Comparison of ENCODE assay signal across 8 mouse cellular contexts in the genomic region with DNA sequence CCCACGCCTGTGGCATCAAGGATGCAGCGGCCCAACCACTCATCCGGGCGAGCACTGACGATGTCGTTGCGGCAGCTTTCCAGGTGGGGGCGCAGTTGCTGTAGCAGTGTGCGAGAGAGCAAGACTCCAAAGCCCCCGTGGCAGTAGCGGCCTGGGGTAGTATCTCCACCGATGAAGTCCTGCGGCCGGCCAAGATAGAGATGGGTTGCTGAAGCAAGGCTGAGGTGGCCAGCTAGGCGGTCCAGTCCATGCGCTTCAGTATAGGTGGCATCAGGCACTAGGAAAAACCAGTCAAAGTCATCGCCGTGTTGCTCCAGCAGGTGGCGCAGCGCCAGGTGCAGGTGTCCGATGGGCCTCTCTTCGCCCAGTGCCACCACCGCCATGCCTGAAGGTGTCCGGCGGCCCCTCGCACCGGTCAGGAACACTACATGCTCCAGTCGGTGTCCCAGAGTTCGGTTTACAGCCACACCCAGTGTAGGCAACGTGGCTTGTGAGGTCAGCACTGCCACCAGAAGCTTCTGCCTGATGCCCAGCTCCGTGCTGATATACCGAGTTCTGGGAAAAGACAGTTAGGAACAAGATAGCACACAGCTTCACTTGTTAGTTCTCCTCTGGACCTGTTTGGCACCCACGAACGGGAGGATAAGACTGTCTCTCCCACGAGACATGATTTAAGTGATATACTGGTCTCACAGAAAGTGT. TPM values are rescaled to one million over a fixed set of nuclear protein-coding genes. Genes with fewer than 3 reads are reported as not detected.
DNase-seq lines count a peak whose midpoint lies in the region; ATAC-seq and TF ChIP-seq lines count a peak whose summit lies in the region.

No protein-coding gene starts in this region.

- H3K36me3 ChIP-seq in CH12.LX (replicated peaks in 1 of 2; ENCODE audit: control insufficient read depth in 1 of 2, insufficient read depth in 1 of 2, low read length in 1 of 2): peaks cover 27 to 48% of the 10 kb centered on the region in 2 experiments
- H3K36me3 ChIP-seq in lung, embryonic 14.5 days (ENCODE audit: insufficient read depth): peaks cover 37% of the 10 kb centered on the region

- 17% methylated on average over 35 of the region's 35 CpGs for WGBS in large intestine, adult 2 months
- 15% methylated on average over 35 of the region's 35 CpGs for WGBS in lung, embryonic 14.5 days
- WGBS in olfactory bulb, adult 2 months: 6% methylated on average over 35 of the region's 35 CpGs

- H3K9ac ChIP-seq in CH12.LX (ENCODE audit: insufficient read depth, low read depth): no peak overlapping the region; the same call in 1 of the 2 replicates
- no peak overlapping the region for H3K9ac ChIP-seq in lung, embryonic 14.5 days

- peaks cover 5% of the 10 kb centered on the region; the same call in 1 of the 2 replicates for H3K79me2 ChIP-seq in CH12.LX (replicated peaks; ENCODE audit: control insufficient read depth, extremely low read depth, insufficient read depth, poor library complexity, severe bottlenecking)

- peak; percentile 77 for DNase-seq in CH12.LX (ENCODE audit: extremely low read depth)
- peak; percentile 84 for DNase-seq in brain, embryonic 14.5 days (ENCODE audit: low read depth)
- DNase-seq in fibroblast of lung, adult 2 months (ENCODE audit: low read depth): peak; percentile 37
- DNase-seq in heart, postnatal 10 days: peak; percentile 88 to 91
- peak; percentile 43 for DNase-seq in large intestine, adult 2 months (ENCODE audit: low read depth, low spot score)
- peak; percentile 85 for DNase-seq in lung, embryonic 14.5 days
- DNase-seq in thymus, adult 18-20 months: peak; percentile 50 to 62

- peaks cover 5% of the 10 kb centered on the region for H3K27me3 ChIP-seq in CH12.LX (replicated peaks)
- peaks cover 27% of the 10 kb centered on the region for H3K27me3 ChIP-seq in lung, embryonic 14.5 days (ENCODE audit: insufficient read depth, low read length)

- peak; percentile 55 to 90 for TF ChIP-seq CTCF in CH12.LX (conservative IDR thresholded peaks at IDR 0.05 in 1 of 2, IDR thresholded peaks at IDR 0.05 in 1 of 2; ENCODE audit: low read depth in 2 of 2, low read length in 2 of 2)
- TF ChIP-seq CTCF in brain, embryonic 14.5 days (IDR thresholded peaks at IDR 0.05; ENCODE audit: borderline replicate concordance, extremely low read depth, insufficient read depth, insufficient read length): peak; percentile 67
- peak; percentile 87 for TF ChIP-seq CTCF in lung, embryonic 14.5 days (IDR thresholded peaks at IDR 0.05; ENCODE audit: low read depth)
- TF ChIP-seq CTCF in olfactory bulb, adult 2 months (IDR thresholded peaks at IDR 0.05; ENCODE audit: insufficient read depth, low read depth, low read length): peak; percentile 99

- no peaks in the 10 kb centered on the region for H3K9me3 ChIP-seq in CH12.LX (replicated peaks; ENCODE audit: low read length)
- H3K9me3 ChIP-seq in lung, embryonic 14.5 days (ENCODE audit: low read depth, low read length): no peaks in the 10 kb centered on the region

- dilution Hi-C loops in CH12.LX (cut with MboI; ENCODE audit: extremely low pct_ligation_motif_present, extremely low pct_unique_long_range_greater_than_20kb, low sequenced_read_pairs): no loop called here

- H3K4me3 ChIP-seq in CH12.LX (replicated peaks in 1 of 3; ENCODE audit: low read depth in 2 of 3, low read length in 2 of 3, poor library complexity in 1 of 3): peak overlapping the region; percentile 67 to 81 (median 78)
- H3K4me3 ChIP-seq in lung, embryonic 14.5 days (ENCODE audit: low read depth, low read length): peak overlapping the region; percentile 72
- peak overlapping the region; percentile 42 for H3K4me3 ChIP-seq in olfactory bulb, adult 2 months (ENCODE audit: insufficient read depth, low read depth, low read length)

- peaks cover 7 to 24% of the 10 kb centered on the region in 2 experiments for H3K4me1 ChIP-seq in CH12.LX (ENCODE audit: control insufficient read depth in 1 of 2, insufficient read depth in 2 of 2)
- H3K4me1 ChIP-seq in lung, embryonic 14.5 days (ENCODE audit: insufficient read depth): 0 out of 2 replicates have a peak, but pooled peaks cover 12% of the 10 kb centered on the region
- peaks cover 29% of the 10 kb centered on the region for H3K4me1 ChIP-seq in olfactory bulb, adult 2 months (ENCODE audit: control insufficient read depth, insufficient read depth, low read length)

- in situ Hi-C loops in CH12.LX (cut with MboI; ENCODE audit: low pct_ligation_motif_present, low pct_unique_long_range_greater_than_20kb, low sequenced_read_pairs): no loop called here

- no peak for TF ChIP-seq POLR2A in CH12.LX (IDR thresholded peaks at IDR 0.05; ENCODE audit: low read depth, low read length)
- no peak for TF ChIP-seq POLR2A in brain, embryonic 14.5 days (IDR thresholded peaks at IDR 0.05; ENCODE audit: borderline replicate concordance, extremely low read depth, insufficient read depth, insufficient read length, poor library complexity, severe bottlenecking)
- no peak for TF ChIP-seq POLR2A in olfactory bulb, adult 2 months (IDR thresholded peaks at IDR 0.05; ENCODE audit: insufficient read depth, low read depth, low read length)

- TF ChIP-seq RAD21 in CH12.LX (IDR thresholded peaks at IDR 0.05; ENCODE audit: low read depth, low read length): peak; percentile 36

- TF ChIP-seq EP300 in CH12.LX (IDR thresholded peaks at IDR 0.05; ENCODE audit: low read length): no peak

- intact Hi-C loops in heart, postnatal 10 days (cut with DNase I): loop anchor here (1.0 kb wide), 1 partner anchor 120 kb away; no protein-coding TSS in a partner anchor

- no peak overlapping the region for H3K27ac ChIP-seq in CH12.LX (ENCODE audit: insufficient read depth, low read depth)
- no peak overlapping the region for H3K27ac ChIP-seq in lung, embryonic 14.5 days (ENCODE audit: low read depth)
- no peak overlapping the region for H3K27ac ChIP-seq in olfactory bulb, adult 2 months (ENCODE audit: insufficient read depth, low read depth, low read length)

- peak overlapping the region; percentile 94 for H3K4me2 ChIP-seq in CH12.LX (ENCODE audit: insufficient read depth, low read depth, poor library complexity, severe bottlenecking)
- peak overlapping the region; percentile 79 for H3K4me2 ChIP-seq in lung, embryonic 14.5 days

- ATAC-seq in lung, embryonic 14.5 days (ENCODE audit: insufficient read depth): no peak

TF ChIP-seq in CH12.LX, 34 proteins besides CTCF, POLR2A, EP300 and RAD21 (continues in another document):
- TF ChIP-seq ZKSCAN1 (IDR thresholded peaks at IDR 0.05; ENCODE audit: borderline replicate concordance, low read depth, low read length) (no peak), SIN3A (IDR thresholded peaks at IDR 0.05; ENCODE audit: low read length) (peak; percentile 78; the same call in 1 of the 2 replicates), ELF1 (IDR thresholded peaks at IDR 0.05; ENCODE audit: low read depth, low read length) (no peak; the same call in none of the 2 replicates), PAX5 (IDR thresholded peaks at IDR 0.05; ENCODE audit: low read length) (no peak)

RNA-seq across cellular contexts. Expression of gene Chpf, which starts 1.7 kb away (rescaled TPM):
- 30.4 and 32.6 TPM in 2 replicates for total RNA-seq in CH12.LX (2012; rRNA removed)
- total RNA-seq in CH12.LX (2014; rRNA removed): 14.6 and 14.8 TPM in 2 replicates
- 17.5 and 20.6 TPM in 2 replicates for polyA plus RNA-seq in CH12.LX (2012; ENCODE audit: insufficient read length, low read depth)
- polyA plus RNA-seq in brain, embryonic 14.5 days (2012; rRNA removed): 71.7 and 78.3 TPM in 2 replicates
- 10 to 100 TPM; 38.6 to 39.5 TPM for total RNA-seq in heart, postnatal 10 days (2021)
- polyA plus RNA-seq in large intestine, adult 2 months (2012; rRNA removed): 22.0 and 25.1 TPM in 2 replicates
- 32.8 and 35.1 TPM in 2 replicates for polyA plus RNA-seq in lung, embryonic 14.5 days (2014; fragmentation: Nextera tagmentation; extraction: Ambion mirVana)
- not detected in 2 replicates for polyA plus RNA-seq in olfactory bulb, adult 2 months (2012; ENCODE audit: insufficient read depth, insufficient read length, low replicate concordance, missing spikeins)

RNA-seq across cellular contexts. Expression of gene Tmem198, which starts 1.9 kb away (rescaled TPM):
- total RNA-seq in CH12.LX (2012; rRNA removed): 1.1 and 1.4 TPM in 2 replicates
- 0.51 and 0.81 TPM in 2 replicates for total RNA-seq in CH12.LX (2014; rRNA removed)
- polyA plus RNA-seq in CH12.LX (2012; ENCODE audit: insufficient read length, low read depth): 0.80 and 0.90 TPM in 2 replicates
- 46.9 and 57.2 TPM in 2 replicates for polyA plus RNA-seq in brain, embryonic 14.5 days (2012; rRNA removed)
- under 1 TPM; 0.38 to 0.52 TPM for total RNA-seq in heart, postnatal 10 days (2021)
- 1.9 and 2.0 TPM in 2 replicates for polyA plus RNA-seq in large intestine, adult 2 months (2012; rRNA removed)
- polyA plus RNA-seq in lung, embryonic 14.5 days (2014; fragmentation: Nextera tagmentation; extraction: Ambion mirVana): 0.26 and 0.72 TPM in 2 replicates
- not detected in 2 replicates for polyA plus RNA-seq in olfactory bulb, adult 2 months (2012; ENCODE audit: insufficient read depth, insufficient read length, low replicate concordance, missing spikeins)

RNA-seq across cellular contexts. Expression of gene Asic4, which starts 27.2 kb away (rescaled TPM):
- total RNA-seq in CH12.LX (2012; rRNA removed): not detected in 2 replicates
- total RNA-seq in CH12.LX (2014; rRNA removed): not detected in 2 replicates
- polyA plus RNA-seq in CH12.LX (2012; ENCODE audit: insufficient read length, low read depth): not detected in 2 replicates
- 23.3 and 41.3 TPM in 2 replicates for polyA plus RNA-seq in brain, embryonic 14.5 days (2012; rRNA removed)
- total RNA-seq in heart, postnatal 10 days (2021): not detected
- 0.17 TPM in 1 of 2 replicates, not detected in the other for polyA plus RNA-seq in large intestine, adult 2 months (2012; rRNA removed)
- 0.12 and 0.18 TPM in 2 replicates for polyA plus RNA-seq in lung, embryonic 14.5 days (2014; fragmentation: Nextera tagmentation; extraction: Ambion mirVana)
- not detected in 2 replicates for polyA plus RNA-seq in olfactory bulb, adult 2 months (2012; ENCODE audit: insufficient read depth, insufficient read length, low replicate concordance, missing spikeins)

RNA-seq across cellular contexts. Expression of gene Obsl1, which starts 28.8 kb away (rescaled TPM):
- total RNA-seq in CH12.LX (2012; rRNA removed) (0.29 and 0.47 TPM in 2 replicates), CH12.LX (2014; rRNA removed) (not detected in 2 replicates)
- 0.84 and 1.2 TPM in 2 replicates for polyA plus RNA-seq in CH12.LX (2012; ENCODE audit: insufficient read length, low read depth)
- 54.3 and 57.6 TPM in 2 replicates for polyA plus RNA-seq in brain, embryonic 14.5 days (2012; rRNA removed)
- total RNA-seq in heart, postnatal 10 days (2021): 100 to 1,000 TPM; 171 to 173 TPM
- 3.3 and 4.1 TPM in 2 replicates for polyA plus RNA-seq in large intestine, adult 2 months (2012; rRNA removed)
- 83.9 and 93.3 TPM in 2 replicates for polyA plus RNA-seq in lung, embryonic 14.5 days (2014; fragmentation: Nextera tagmentation; extraction: Ambion mirVana)
- polyA plus RNA-seq in olfactory bulb, adult 2 months (2012; ENCODE audit: insufficient read depth, insufficient read length, low replicate concordance, missing spikeins): not detected in 2 replicates

RNA-seq across cellular contexts. Expression of gene Inha, which starts 29.5 kb away (rescaled TPM):
- total RNA-seq in CH12.LX (2012; rRNA removed) (not detected in 2 replicates), CH12.LX (2014; rRNA removed) (not detected in 2 replicates)
- not detected in 2 replicates for polyA plus RNA-seq in CH12.LX (2012; ENCODE audit: insufficient read length, low read depth)
- polyA plus RNA-seq in brain, embryonic 14.5 days (2012; rRNA removed): 63.9 and 70.0 TPM in 2 replicates
- total RNA-seq in heart, postnatal 10 days (2021): 1 to 10 TPM; 5.1 to 8.5 TPM
- polyA plus RNA-seq in large intestine, adult 2 months (2012; rRNA removed): 2.6 and 2.7 TPM in 2 replicates
- polyA plus RNA-seq in lung, embryonic 14.5 days (2014; fragmentation: Nextera tagmentation; extraction: Ambion mirVana): 1.7 and 2.1 TPM in 2 replicates
- polyA plus RNA-seq in olfactory bulb, adult 2 months (2012; ENCODE audit: insufficient read depth, insufficient read length, low replicate concordance, missing spikeins): not detected in 2 replicates

Comparison
In these comparisons a context has a peak if more than half of its experiments do, and no peak if none do; other contexts are left out.
1. DNase-seq: peak in every context shown above with its lines; median percentile 90 in heart, postnatal 10 days; 85 in lung, embryonic 14.5 days; 84 in brain, embryonic 14.5 days; 77 in CH12.LX; 56 in thymus, adult 18-20 months; 43 in large intestine, adult 2 months; 37 in fibroblast of lung, adult 2 months.
2. RNA of gene Chpf, which starts 1.7 kb away (polyA plus RNA-seq): 71.7 to 78.3 TPM in brain, embryonic 14.5 days, 32.8 to 35.1 TPM in lung, embryonic 14.5 days, 22.0 to 25.1 TPM in large intestine, adult 2 months and 17.5 to 20.6 TPM in CH12.LX; not detected in olfactory bulb, adult 2 months; every median in the first group is over 10 times any median in the second.
3. RNA of gene Tmem198, which starts 1.9 kb away (polyA plus RNA-seq): 46.9 to 57.2 TPM in brain, embryonic 14.5 days; 1.9 to 2.0 TPM in large intestine, adult 2 months, 0.80 to 0.90 TPM in CH12.LX, 0.26 to 0.72 TPM in lung, embryonic 14.5 days and not detected in olfactory bulb, adult 2 months; every median in the first group is over 10 times any median in the second.
4. RNA of gene Asic4, which starts 27.2 kb away (polyA plus RNA-seq): 23.3 to 41.3 TPM in brain, embryonic 14.5 days; 0.17 TPM in large intestine, adult 2 months, 0.12 to 0.18 TPM in lung, embryonic 14.5 days, not detected in CH12.LX and not detected in olfactory bulb, adult 2 months; every median in the first group is over 10 times any median in the second.
5. Peak in every context shown above with its lines, with median percentiles within 50 percentile points of each other: H3K4me3 ChIP-seq and CTCF ChIP-seq.